Comparison of ENCODE assay signal across 12 mouse cellular contexts in the genomic region with DNA sequence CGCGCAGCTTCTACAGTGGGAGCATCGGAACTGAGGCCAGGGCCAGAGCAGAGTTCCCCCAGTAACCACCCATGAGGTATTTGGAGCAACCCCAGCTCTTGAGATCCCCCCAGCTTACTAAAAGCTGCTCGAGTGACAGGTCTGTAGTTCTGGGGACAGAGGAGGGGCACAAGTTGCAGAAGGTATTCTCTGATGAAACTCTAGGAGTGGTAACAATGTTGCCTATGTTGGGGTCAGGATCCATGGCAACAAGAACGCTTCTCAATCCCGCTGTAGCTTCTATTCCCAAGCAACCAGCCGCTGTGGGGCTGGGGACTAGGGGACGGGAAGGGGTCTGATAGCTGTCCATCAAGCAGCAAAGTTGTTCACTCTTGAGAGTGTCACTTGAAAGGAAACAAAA.
DNase-seq lines count a peak whose midpoint lies in the region; ATAC-seq and TF ChIP-seq lines count a peak whose summit lies in the region.
"Had no signal": no experiment of that assay in that cellular context is flagged by ENCODE, and none has a peak within 500 bp of the region (broad histone marks: within the 10 kb centered on the region; RNA-seq: fewer than 3 reads in every experiment).

No protein-coding gene starts in this region.

- ATAC-seq in heart, embryonic 16.5 days (replicated peaks; ENCODE audit: extremely low read depth, insufficient read depth, low FRiP score) = no peak; the same call in 1 of the 2 replicates
- no peak for ATAC-seq in midbrain, embryonic 12.5 days (ENCODE audit: low FRiP score, low read depth)
- ATAC-seq: Patski had no signal

- peaks cover 4% of the 10 kb centered on the region for H3K9me3 ChIP-seq in heart, embryonic 16.5 days (replicated peaks; ENCODE audit: control insufficient read depth, low read length)
- H3K9me3 ChIP-seq in hindbrain, embryonic 10.5 days = no peaks in the 10 kb centered on the region
- no peaks in the 10 kb centered on the region for H3K9me3 ChIP-seq in midbrain, embryonic 12.5 days

- WGBS in heart, embryonic 16.5 days = 13% methylated on average over 8 of the region's 8 CpGs
- WGBS in hindbrain, embryonic 10.5 days = 7% methylated on average over 8 of the region's 8 CpGs
- WGBS in midbrain, embryonic 12.5 days = 8% methylated on average over 8 of the region's 8 CpGs

- 0 out of 2 replicates have a peak overlapping the region, but pooled peaks have one; percentile 32 for H3K27ac ChIP-seq in heart, embryonic 16.5 days (ENCODE audit: low read length)
- peak overlapping the region; percentile 81 for H3K27ac ChIP-seq in hindbrain, embryonic 10.5 days
- H3K27ac ChIP-seq in midbrain, embryonic 12.5 days (replicated peaks) = peak overlapping the region; percentile 1; the same call in 1 of the 2 replicates
- H3K27ac ChIP-seq in gastrocnemius, adult 2 months = no peak overlapping the region

- intact Hi-C loops in gastrocnemius, adult 2 months (cut with DNase I) = no loop called here

- TF ChIP-seq CTCF in gastrocnemius, adult 2 months (IDR thresholded peaks at IDR 0.05) = no peak

- DNase-seq in heart, adult 8-10 months (ENCODE audit: low spot score) = no peak
- DNase-seq in embryo, embryonic 10.5 days (ENCODE audit: low spot score) = peak; percentile 53
- DNase-seq in hindbrain, embryonic 10.5 days (ENCODE audit: low spot score) = peak; percentile 57
- no peak for DNase-seq in layer of hippocampus, postnatal 14 days (ENCODE audit: low spot score in 2 of 2)
- DNase-seq in gastrocnemius, adult 2 months = no peak
- DNase-seq in cerebellum, adult 9-11 months = no peak
- DNase-seq: adrenal gland, postnatal 25 days; cerebellum, postnatal 14 days; kidney, postnatal 25 days had no signal

- no peak overlapping the region for H3K4me3 ChIP-seq in heart, embryonic 16.5 days (ENCODE audit: low read length)
- H3K4me3 ChIP-seq in hindbrain, embryonic 10.5 days = peak overlapping the region; percentile 26
- no peak overlapping the region for H3K4me3 ChIP-seq in midbrain, embryonic 12.5 days
- H3K4me3 ChIP-seq in gastrocnemius, adult 2 months = no peak overlapping the region

- no peaks in the 10 kb centered on the region for H3K36me3 ChIP-seq in heart, embryonic 16.5 days (ENCODE audit: control insufficient read depth, insufficient read depth)
- H3K36me3 ChIP-seq in hindbrain, embryonic 10.5 days = no peaks in the 10 kb centered on the region
- H3K36me3 ChIP-seq in midbrain, embryonic 12.5 days = no peaks in the 10 kb centered on the region

- no peaks in the 10 kb centered on the region for H3K27me3 ChIP-seq in heart, embryonic 16.5 days (ENCODE audit: control insufficient read depth, insufficient read depth, low read length)
- H3K27me3 ChIP-seq in hindbrain, embryonic 10.5 days (ENCODE audit: insufficient read depth, poor library complexity, severe bottlenecking) = peaks cover 8% of the 10 kb centered on the region; the same call in 1 of the 2 replicates
- H3K27me3 ChIP-seq in midbrain, embryonic 12.5 days = peaks cover 5% of the 10 kb centered on the region; the same call in 1 of the 2 replicates
- H3K27me3 ChIP-seq: Patski had no signal

- peak overlapping the region; percentile 24; the same call in 1 of the 2 replicates for H3K4me2 ChIP-seq in heart, embryonic 16.5 days (ENCODE audit: low read depth, low read length)
- 0 out of 2 replicates have a peak overlapping the region, but pooled peaks have one; percentile 21 for H3K4me2 ChIP-seq in midbrain, embryonic 12.5 days (replicated peaks)

- no peak overlapping the region for H3K9ac ChIP-seq in heart, embryonic 16.5 days (ENCODE audit: low read length)
- H3K9ac ChIP-seq in midbrain, embryonic 12.5 days (replicated peaks) = 0 out of 2 replicates have a peak overlapping the region, but pooled peaks have one; percentile 0

- H3K4me1 ChIP-seq in heart, embryonic 16.5 days (ENCODE audit: control insufficient read depth, insufficient read depth, low read length) = peaks cover 23% of the 10 kb centered on the region
- peaks cover 35% of the 10 kb centered on the region for H3K4me1 ChIP-seq in hindbrain, embryonic 10.5 days (replicated peaks)
- peaks cover 16% of the 10 kb centered on the region for H3K4me1 ChIP-seq in midbrain, embryonic 12.5 days

Comparison
In these comparisons a context has a peak if more than half of its experiments do, and no peak if none do; other contexts are left out.
1. DNase-seq: peak in embryo, embryonic 10.5 days (single experiment) and hindbrain, embryonic 10.5 days (single experiment); none in heart, adult 8-10 months (single experiment), layer of hippocampus, postnatal 14 days (0 of 2), gastrocnemius, adult 2 months (single experiment) and cerebellum, adult 9-11 months (single experiment).